Mouse (Mus musculus) ZHBTc4 (cell line): ENCODE measurements around the gene Fam69a.
A peak's percentile ranks its signal among the peaks of the same experiment; 100 is the strongest.

Experiments used
- DNase-seq: peaks from one replicate; pipeline ENCODE4 v3.0.0-alpha.2; 2011; ENCODE audit warnings: low read depth, low spot score

Fam69a gene

GRCm38 (mm10) chr5:107908514-107909110 is 78.3 kb downstream of the Fam69a start:
- DNase-seq = no peak

- no peak for DNase-seq
Observed at GRCm38 (mm10) chr5:107904325-107904724, 82.6 kb downstream of the Fam69a start.

- no peak for DNase-seq
Observed at GRCm38 (mm10) chr5:107901014-107901615, 85.8 kb downstream of the Fam69a start.

- DNase-seq = peak; percentile 98
Observed at GRCm38 (mm10) chr5:107900206-107901013, 86.5 kb downstream of the Fam69a start, which contains the start of gene Rpl5. Gene Rpl5 (plus strand): TSS chr5:107900502.

DNA sequence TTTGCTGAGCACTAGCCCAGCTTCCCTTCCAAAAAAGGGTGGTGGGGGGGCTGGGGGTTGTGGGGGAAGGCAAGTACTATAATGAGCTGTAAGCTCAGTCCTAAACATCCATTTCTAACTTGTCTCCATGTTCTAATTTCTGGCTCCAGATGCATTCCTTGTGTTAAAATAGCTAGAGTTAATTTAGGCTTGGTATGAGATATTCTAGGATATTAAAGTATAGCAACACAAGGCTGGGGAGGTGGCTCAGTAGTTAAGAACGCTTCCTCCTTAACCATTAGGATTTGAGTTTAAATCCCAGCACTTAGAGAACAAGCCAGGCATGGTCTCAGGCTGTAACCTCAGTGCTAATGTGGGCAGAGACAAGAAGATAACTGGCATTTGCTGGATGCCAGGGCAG is 90.6 kb downstream of the Fam69a start:
- DNase-seq = no peak

DNA sequence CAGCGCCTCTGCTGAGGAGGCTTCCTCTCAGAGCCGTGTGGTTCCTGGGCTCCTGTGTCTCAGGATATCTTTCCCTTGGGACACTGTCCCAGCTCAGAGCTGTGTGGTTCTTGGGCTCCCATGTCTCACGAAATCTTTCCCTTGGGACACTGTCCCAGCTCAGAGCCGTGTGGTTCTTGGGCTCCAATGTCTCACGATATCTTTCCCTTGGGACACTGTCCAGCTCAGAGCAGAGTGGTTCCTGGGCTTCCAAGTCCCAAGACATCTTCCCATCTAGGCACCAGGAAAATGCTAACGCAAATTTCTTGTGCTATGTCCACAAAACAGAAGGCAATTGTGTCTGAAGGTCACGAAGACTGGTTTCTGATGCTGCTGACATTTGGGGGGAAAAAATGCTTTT is 92.2 kb downstream of the Fam69a start:
- DNase-seq = no peak

DNA sequence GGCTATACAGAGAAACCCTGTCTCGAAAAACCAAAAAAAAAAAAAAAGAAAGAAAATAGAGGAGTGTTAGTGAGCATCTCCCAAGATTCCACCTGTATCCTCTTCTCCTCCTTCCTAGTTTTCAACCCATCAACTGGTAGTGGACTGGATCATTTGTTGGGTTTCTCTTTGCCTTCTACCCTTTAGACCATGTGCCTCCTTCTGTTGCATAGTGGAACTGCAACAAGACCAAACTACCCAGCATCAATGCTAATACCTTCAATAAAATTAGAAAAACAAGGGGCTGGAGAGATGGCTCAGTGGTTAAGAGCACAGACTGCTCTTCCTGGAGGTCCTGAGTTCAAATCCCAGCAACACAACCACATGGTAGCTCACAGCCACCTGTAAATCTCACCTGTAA is 95.4 kb downstream of the Fam69a start:
- peak; percentile 62 for DNase-seq

DNA sequence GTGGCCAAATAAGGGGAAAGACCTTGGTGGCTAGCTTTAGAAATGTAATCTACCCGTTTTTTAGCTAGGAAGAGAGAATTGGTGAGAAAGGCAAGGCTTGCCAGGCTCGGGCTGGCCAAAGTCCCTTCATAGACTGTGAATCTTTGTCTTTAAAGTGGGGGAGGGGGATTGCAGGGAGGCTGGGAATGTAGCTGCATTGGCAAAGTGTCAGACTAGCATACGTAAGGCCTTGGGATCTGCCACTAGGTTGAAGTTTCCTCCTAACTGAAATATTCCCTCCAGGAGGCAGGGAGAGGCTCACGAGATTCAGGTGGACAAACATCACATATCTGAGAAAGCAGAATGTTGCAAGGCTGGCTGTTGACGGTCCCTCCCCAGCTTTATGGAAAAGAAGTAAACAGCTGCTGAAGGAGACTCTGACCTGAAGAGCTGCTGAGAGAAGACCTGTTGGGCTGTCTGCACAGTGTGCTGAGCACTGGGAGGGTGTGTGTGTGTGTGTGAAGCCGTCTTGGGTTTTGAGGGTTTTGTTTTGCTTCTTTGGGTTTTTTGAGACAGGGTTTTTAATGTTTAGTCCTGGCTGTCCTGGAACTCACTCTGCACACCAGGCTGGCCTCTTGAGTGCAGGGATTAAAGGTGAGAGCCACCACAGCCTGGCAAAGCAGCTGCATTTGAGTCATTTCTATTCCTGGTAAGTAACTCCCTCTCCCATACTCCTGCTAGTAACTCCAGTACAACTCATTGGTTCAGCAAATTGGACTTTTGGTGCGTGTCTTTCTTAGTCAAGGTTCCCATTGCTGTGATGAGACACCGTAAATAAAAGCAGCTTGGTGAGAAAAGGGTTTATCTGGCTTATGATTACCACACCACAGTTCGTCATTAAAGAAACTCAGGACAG is 96.6 kb downstream of the Fam69a start:
- DNase-seq = no peak

DNA sequence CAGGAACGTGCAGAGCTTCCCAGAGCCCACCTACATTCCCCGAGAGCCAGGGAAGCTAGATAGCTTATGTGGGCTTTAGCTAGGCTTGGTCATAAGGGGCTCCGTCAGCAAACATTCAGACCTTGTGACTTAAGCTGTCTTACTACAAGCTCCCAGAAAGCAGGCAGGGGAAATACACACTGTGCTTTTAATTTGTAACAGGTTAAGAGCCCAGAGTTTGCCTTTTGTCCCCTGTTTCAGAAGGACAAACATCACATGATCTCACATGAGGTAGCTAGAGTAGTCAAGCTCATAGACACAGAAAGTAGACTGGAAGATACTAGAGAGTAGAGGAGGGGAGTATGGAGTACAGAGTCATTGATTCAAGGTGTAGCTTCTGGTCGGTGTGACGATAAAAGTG is 106.2 kb downstream of the Fam69a start:
- DNase-seq = no peak

DNA sequence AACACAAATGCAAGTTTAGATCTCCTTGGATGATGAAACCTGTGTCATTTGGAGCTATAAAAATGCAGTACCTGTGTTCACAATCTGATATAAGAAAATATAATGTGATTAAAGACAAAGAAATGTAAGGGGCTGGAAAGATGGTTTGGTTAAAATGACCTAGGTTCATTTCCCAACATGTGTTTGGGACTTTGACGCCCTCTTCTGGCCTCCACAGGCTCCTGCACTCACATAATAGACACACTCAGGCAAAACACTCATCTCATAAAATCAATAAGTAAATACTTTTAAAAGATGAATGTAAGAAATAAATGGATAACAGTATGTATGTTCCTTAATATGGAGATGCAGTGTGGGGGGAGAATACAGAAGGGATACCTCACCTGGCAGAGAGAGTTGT is 109.8 kb downstream of the Fam69a start:
- DNase-seq = peak; percentile 32

GRCm38 (mm10) chr5:107875261-107875611 is 111.6 kb downstream of the Fam69a start:
- no peak for DNase-seq

- peak; percentile 46 for DNase-seq
Observed at GRCm38 (mm10) chr5:107874561-107875260, 112.2 kb downstream of the Fam69a start, which contains the start of gene Evi5. Gene Evi5 (minus strand): TSS chr5:107875107.

DNA sequence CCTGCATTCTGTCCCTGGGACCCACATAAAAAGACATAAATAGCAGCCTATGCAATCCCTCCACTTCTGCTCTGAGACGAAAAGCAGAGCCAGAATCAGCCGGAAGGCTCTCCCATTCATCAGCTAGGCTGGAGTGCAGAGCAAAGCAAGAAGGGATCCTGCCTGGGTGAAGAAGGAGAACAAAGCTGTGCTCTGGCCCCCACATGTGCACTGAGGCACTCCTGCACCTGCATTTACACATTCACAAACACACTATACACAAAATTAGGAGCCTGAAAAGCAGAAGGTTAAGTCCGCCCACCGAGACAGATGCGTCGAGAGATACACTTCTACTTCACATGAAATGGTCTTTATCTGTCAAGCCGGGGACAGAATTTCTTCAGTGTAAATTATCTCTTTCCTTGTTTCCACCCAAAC is 113.0 kb downstream of the Fam69a start:
- no peak for DNase-seq

- no peak for DNase-seq
Observed at GRCm38 (mm10) chr5:107873330-107873729, 113.6 kb downstream of the Fam69a start.

DNA sequence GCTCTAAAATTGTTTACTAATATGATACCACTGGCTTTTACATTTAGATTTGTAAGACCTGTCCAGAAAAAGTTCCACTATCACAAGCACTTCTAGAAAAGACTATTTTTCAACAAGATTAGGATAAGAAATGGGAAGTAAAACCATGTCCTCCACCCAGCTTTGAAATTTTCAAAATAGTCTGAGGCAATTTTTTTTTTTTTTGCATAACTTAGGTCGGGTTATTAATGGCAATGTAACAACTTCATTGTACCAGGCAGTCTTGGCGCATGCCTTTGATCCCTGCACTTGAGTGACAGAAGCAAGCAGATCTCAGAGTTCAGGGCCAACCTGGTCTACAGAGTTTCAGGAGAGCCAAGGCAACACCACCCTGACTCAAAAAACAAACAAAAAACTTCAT is 117.2 kb downstream of the Fam69a start:
- no peak for DNase-seq

- peak; percentile 98 for DNase-seq
Observed at GRCm38 (mm10) chr5:107868905-107869424, 117.9 kb downstream of the Fam69a start.

- DNase-seq = peak; percentile 74
Observed at GRCm38 (mm10) chr5:107867970-107868904, 118.6 kb downstream of the Fam69a start.

DNA sequence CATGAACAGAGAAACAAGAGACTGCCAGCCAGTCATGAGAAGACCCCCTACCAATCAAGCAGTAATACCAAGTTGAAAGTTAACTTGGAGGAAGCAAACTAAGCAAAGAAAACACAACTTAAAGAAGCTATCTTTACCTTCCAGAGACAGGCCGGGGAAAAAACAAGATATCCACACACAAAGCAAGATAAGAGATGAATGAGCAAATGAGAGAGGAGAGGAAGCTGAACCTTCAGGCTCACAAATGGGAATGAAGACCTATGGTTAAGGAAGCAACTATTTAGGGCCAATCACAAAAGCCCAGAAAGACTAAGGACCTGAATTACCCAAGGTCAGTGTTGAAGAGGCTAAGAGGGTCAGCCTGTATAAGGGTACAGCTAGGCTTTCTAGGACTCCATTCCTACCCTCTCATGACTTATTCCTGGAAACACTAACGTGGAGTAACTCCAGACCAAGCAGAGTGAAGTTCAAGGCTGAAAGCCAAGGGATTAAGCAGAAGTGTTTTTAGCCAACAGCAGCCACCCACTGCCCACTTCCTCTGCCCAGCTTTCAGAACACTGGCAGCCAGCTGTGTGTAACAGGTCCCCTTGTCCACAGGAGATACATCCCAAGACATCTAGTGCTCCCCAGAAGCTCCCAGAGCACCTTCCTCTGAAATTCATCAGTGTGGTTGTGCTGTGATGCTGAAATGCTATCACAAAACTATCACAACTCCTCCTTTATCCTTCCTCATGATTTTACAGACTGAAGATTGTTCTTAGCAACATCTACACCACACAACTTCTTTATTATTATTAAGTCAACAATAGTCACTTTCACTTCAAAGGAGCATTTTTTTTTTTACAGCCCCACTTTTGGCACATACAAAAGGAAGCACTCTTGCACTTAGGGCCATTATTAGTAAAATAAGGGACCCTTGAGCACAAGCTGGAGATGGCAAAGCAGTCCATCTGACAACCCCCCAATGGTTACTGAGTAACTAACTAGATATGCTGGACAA is 120.5 kb downstream of the Fam69a start:
- no peak for DNase-seq
